Mouse (Mus musculus) neutrophil, adult 59 days (primary cell): ENCODE results near the gene Tspyl1. TPM values are rescaled to one million over a fixed set of nuclear protein-coding genes. Genes with fewer than 3 reads are reported as not detected.

Experiments
- total RNA-seq, 2 experiments: library from RNA; stranded (reverse); gene quantifications; 1 replicate in 1 of 2; 2 replicates in 1 of 2; pipeline ENCODE4 v1.2.4; 2023

Tspyl1 gene
- 10 to 100 TPM; 69.4 to 73.2 TPM for total RNA-seq

GRCm38 (mm10) chr10:34281962-34282388 is at the start of gene Tspyl1:
Gene Tspyl1 (plus strand): TSS chr10:34282190.

GRCm38 (mm10) chr10:34297299-34297979 is 15.4 kb downstream of the Tspyl1 start, which contains the start of gene Tspyl4:
Gene Tspyl4 (plus strand): TSS chr10:34297442.

Other genes with a start within 250 kb of the Tspyl1 start
- not detected for gene Trappc3l, start 244.6 kb upstream of the Tspyl1 start, total RNA-seq
- not detected for gene Calhm4, start 237.9 kb upstream of the Tspyl1 start, total RNA-seq
- not detected for gene Calhm5, start 185.7 kb upstream of the Tspyl1 start, total RNA-seq
- 1 to 10 TPM; 2.3 to 4.0 TPM for gene Calhm6, start 154.2 kb upstream of the Tspyl1 start, total RNA-seq
- 10 to 100 TPM in 1 of 2 experiments, 1 to 10 TPM in 1; 8.3 to 13.3 TPM for gene Dse, start 74.5 kb upstream of the Tspyl1 start, total RNA-seq
- 1 to 10 TPM; 1.2 to 2.2 TPM for gene Tspyl4, start 15.3 kb downstream of the Tspyl1 start, total RNA-seq
- not detected for gene Col10a1, start 107.8 kb downstream of the Tspyl1 start, total RNA-seq
- gene Nt5dc1, start 136.4 kb downstream of the Tspyl1 start, total RNA-seq: 10 to 100 TPM; 42.4 to 46.0 TPM
- gene Frk, start 201.2 kb downstream of the Tspyl1 start, total RNA-seq: not detected